Mouse (Mus musculus): ENCODE data around the gene Zfp292.

GRCm38 (mm10) chr4:34842826-34843225 lies 39.9 kb downstream of the Zfp292 start:
- TF ChIP-seq ZC3H11A (IDR thresholded peaks at IDR 0.05; ENCODE audit: borderline replicate concordance, low read depth, low read length) (no peak), ZNF384 (IDR thresholded peaks at IDR 0.05; ENCODE audit: low read depth, low read length) (no peak), HCFC1 (IDR thresholded peaks at IDR 0.05; ENCODE audit: borderline replicate concordance, insufficient read depth, low read length) (no peak), MAFK (IDR thresholded peaks at IDR 0.05; ENCODE audit: insufficient read depth, low read depth, low read length) (no peak)
